Mouse (Mus musculus) bone marrow macrophage, adult 2 months (primary cell): ENCODE measurements around the gene Yae1d1.

Experiments
- CTCF ChIP-seq: IDR thresholded peaks from 2 replicates; pipeline ENCODE4 v1.5.1; 2012; ENCODE audit warnings: low read depth, mild to moderate bottlenecking, low read length, moderate library complexity
- POLR2A ChIP-seq: IDR thresholded peaks from 2 replicates; pipeline ENCODE4 v1.6.1; 2012; ENCODE audit warnings: mild to moderate bottlenecking, low read depth, low read length, borderline replicate concordance

DNA sequence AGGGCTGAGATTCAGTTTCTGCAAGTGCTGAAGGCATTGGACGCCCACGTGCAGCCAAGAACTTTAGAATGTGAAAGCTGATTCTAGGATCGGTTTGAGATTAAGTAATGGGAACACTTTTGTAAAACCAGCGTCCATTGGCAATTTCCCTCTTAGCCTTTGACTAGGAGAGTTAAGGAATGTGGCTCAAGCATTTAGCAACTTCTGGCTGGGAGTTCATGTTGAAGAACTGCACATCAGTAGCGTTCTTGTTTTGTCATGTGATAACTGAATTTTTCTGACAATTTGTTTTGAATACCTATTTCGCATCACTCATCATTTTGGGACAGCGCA, 332 bp upstream of the Yae1d1 start:
- TF ChIP-seq CTCF = no peak
- no peak for TF ChIP-seq POLR2A
